Mouse (Mus musculus) urinary bladder, adult 18-20 months (tissue): Measurements from ENCODE around the gene Catsper2.
A peak's percentile ranks its signal among the peaks of the same experiment; 100 is the strongest.
"Not testable (repeated sequence)": the region's sequence is repeated elsewhere in the genome, so short reads cannot be mapped to it uniquely, and the experiment has no call there.

Experiments used
- DNase-seq, 2 experiments: peaks; one replicate each; pipeline ENCODE4 v3.0.0; 2022; ENCODE audit warnings: low spot score in 2 of 2, mixed read lengths in 2 of 2

Gene Catsper2

DNA sequence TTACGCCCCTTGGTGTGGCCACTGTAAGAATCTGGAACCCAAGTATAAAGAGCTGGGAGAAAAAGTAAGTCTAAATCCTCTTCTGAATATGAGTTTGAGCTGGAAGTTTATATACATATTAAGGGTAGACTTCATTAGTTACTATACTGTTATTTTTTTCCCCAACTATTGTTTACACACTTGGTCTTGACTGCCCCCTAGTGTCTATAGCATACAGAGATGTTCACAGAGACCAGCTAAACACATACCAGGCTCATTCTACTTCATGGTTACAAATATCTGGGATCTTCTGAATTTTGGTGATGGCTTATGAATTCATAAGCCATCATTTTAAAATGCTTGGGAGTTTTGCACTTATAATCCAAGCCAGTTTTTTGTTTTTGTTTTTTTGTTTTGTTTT lies 21.3 kb upstream of the Catsper2 start:
- DNase-seq = no peak

GRCm38 (mm10) chr2:121425890-121426289 lies 12.3 kb upstream of the Catsper2 start:
- no peak for DNase-seq

GRCm38 (mm10) chr2:121423166-121423565 lies 9.6 kb upstream of the Catsper2 start:
- no peak for DNase-seq

DNA sequence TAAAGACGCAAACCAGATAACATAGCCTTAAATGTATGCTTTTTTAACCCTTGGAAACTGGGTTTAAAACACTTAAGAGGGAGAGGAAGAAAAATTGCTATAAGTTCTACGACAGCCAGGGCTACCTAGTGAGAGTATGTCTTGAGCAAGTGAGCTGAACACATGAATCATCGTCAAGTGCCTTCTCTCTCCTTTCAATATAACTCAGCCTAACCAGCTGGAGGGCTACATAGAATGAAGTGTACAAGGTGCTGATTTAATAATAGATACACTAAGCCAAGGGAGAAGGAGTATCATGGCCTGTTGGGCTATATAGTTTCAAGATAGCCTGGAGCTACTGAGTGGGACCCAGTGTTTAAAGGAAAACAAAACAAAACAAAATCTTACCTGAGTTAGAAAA lies 4.9 kb upstream of the Catsper2 start:
- DNase-seq = no peak

DNA sequence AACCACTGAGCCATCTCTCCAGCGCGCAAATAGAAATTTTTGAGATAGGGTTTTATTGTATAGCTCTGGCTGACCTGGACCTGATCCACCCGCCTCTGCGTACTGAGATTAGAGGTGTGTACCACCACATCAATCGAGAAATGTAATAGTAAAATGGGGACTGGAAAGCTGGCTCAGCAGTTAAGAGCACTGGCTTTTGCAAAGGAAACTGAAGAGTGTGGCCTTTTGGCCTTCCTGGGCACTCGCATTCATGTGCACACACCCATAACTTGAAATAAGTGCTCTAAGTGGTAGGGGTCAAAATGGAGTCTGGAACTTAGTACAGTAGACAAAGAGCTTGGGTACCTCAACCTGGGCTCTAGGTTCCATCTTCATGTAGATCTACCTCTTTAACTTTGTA lies 2.8 kb upstream of the Catsper2 start:
- no peak for DNase-seq

DNA sequence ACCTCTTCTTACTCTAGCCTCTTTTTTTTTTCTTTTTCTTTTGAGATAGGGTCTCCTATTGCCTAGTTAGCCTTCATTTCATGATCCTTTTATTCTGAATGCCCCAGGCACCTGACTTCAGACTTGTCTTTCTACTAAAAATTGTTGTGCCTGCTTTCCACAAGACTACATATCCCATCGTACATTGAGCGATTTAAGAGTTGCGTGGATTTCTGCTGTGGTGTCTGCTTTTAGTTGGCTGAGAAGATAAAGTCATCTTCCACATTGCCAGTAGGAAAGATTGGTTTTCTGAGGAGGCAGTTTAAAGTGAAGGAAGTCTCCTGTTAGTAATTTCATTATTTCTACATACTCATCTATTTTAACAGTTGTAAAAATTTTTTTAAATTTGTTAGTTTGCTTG lies 2.0 kb upstream of the Catsper2 start:
- DNase-seq = no peak

GRCm38 (mm10) chr2:121415103-121415502 lies 1.5 kb upstream of the Catsper2 start:
- DNase-seq = no peak

DNA sequence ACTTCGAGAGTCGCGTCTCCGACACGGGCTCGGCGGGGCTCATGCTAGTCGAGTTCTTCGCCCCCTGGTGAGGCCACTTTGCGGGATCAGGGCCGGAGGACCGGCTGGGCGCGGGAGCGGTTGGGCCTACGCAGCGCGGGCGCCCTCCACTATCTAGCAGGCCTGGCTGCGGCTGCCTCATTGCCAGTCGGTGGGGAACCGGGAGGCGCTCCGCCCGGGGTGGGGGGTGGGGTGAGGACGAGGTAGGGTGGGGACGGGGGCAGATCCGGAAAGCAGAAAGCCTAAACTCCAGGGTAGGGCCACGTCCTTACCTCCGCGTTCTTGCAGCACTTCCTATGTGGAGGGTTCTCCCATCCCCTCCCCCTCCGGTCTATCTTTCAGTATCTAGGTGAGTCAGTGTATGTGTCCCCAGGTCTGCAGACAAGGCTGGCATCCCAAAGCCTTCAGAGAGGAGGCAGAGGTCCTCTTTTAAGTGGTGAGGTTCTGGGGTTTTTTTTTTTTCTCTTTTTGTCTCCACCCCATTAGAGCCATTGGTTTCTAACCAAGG lies 620 bp upstream of the Catsper2 start:
- peak in 1 of 2 experiments; percentile 41 for DNase-seq

DNA sequence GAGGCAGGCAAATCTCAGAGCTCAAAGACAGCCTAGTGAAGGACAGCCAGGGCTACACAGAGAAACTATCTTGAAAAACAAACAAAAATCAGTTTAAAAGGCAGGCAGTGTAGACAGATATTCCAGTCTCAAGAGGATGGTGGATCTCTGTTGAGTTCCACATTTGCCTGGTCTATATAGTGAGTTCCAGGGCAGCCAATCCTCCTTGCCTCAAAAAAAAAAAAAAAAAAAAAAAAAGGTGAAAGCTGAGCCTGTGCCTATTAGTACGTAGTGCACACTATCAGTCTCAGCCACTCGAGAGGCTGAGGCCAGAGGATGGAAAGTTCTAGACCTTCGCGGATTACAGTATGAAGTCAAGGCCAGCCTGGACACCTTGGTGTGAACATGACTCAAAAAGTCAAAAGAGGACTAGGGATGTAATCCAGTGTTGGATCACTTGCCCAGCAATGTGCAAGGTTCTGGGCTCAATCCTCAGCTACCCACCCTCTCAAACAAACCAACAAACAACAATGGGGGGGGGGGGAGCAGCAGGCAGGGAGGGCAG lies 677 bp downstream of the Catsper2 start:
- no peak for DNase-seq

DNA sequence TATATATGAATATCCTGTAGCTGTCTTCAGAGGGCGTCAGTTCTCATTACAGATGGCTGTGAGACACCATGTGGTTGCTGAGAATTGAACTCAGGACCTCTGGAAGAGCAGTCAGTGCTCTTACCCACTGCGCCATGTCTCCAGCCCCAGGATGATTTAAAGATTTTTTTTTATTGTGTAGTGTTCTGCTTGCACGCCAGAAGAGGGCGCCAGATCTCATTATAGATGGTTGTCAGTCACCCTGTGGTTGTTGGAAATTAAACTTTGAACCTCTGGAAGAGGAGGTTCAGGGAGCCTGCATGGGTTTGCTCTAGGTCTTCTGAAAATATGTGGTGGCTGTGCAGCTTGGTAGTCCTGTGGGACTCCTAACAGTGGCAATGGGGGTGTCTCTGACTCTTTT lies 5.4 kb downstream of the Catsper2 start:
- DNase-seq = peak in 1 of 2 experiments; percentile 17

DNA sequence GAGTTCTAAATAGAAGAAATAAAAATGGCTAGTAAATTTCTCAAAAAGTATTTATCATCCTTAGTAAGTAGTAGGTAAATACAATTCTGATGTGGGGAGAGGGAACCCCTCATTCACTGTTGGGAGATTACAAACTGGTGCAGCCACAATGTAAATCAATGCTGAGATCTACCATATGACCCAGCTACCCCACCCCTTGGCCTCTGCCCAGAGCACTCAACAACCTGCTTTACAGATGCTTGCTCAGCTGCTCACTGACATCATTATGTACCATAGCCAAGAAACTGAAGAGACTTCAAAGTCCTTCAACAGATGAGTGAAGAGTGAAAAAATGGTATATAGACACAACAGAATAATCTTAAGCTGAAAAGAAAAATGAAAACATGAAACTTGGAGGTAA lies 10.3 kb downstream of the Catsper2 start:
- no peak for DNase-seq

- peak; percentile 33 to 72 for DNase-seq
Observed at GRCm38 (mm10) chr2:121396624-121397023, 17.0 kb downstream of the Catsper2 start.

DNA sequence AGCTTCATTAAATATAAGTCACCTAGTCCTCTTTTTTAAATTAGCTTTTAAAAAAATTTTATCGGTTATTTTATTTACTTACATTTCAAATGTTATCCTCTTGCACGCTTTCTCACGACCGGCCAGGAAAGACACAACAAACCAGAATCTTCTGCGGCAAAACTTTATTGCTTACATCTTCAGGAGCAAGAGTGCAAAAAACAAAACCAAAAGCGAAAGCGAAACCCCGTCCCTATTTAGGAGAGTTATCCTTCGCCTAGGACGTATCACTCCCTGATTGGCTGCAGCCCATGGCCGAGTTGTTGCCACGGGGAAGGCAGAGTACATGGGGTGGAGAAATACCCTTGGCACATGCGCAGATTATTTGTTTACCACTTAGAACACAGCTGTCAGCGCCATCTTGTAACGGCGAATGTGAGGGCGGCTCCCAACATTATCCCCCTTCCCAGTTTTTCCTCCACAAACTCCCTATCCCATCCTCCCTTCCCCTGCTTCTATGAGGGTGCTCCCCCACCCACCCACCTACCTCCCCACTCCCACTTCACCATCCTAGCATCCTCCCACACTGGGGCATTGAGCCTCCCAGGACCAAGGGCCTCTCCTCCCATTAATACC lies 26.5 kb downstream of the Catsper2 start, which contains the start of gene Strc:
Strc (minus strand) TSS at position 208 of the 615 bp plus-strand sequence.
- DNase-seq = not testable (repeated sequence)

GRCm38 (mm10) chr2:121374766-121375165 lies 38.8 kb downstream of the Catsper2 start:
- DNase-seq = no peak

DNA sequence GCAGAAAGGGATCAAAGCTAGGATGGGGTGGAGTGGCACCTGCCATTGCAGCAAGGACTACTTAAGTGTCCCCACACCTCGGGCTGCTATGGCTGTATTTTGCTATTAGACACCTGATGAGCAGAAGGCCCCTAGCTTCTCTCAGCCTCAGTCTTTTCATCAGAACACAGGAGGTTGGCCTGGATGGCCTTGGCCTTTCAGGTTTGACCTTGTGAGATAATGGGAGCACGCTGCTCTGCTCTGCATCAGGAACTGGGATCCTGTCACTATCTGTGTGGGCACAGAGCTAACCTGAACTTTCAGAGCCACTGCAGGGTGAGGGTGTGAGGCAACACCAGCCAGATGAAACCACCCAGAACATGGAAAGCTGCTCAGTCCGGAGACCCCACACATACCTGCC lies 41.3 kb downstream of the Catsper2 start:
- no peak for DNase-seq

DNA sequence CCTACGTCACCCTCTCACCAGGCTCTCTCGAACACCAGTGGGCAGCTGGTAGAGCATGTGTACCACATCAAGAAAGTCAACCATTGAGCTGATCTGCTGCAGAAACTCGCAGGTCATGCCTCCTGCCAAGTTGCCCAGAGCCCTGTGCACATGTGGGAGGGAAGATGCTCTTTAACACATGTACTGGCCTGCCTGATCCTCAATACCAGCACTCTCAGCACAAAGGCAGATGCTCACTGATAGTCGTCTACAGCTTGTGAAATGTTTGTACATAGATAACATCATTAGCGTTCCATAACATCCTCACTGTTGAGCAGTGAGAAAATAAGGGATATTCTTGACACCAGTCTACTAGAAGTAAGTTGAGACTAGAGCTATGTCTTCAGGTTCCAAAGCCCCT lies 42.7 kb downstream of the Catsper2 start:
- DNase-seq = no peak

GRCm38 (mm10) chr2:121368831-121369230 lies 44.8 kb downstream of the Catsper2 start:
- DNase-seq = no peak

DNA sequence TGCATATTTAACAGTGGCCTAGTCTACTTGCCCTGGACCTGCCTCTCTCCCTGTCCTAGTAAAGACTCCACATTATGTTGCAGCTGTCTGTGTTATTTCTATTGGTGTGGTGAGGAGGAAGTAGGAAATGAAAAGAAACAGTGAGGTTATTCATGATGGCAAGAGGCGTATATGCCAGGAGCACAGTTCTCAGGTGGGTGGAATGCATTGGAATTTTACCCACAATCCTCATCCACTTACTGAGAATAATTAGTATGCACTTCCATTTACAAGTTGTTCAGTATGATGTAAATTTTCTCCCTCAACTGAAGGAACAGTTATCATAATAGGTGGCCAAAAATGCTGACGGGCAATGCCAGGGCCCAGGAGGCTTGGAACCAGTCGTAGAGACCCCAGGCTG lies 49.9 kb downstream of the Catsper2 start:
- DNase-seq = no peak

- no peak for DNase-seq
Observed at GRCm38 (mm10) chr2:121359461-121359860, 54.1 kb downstream of the Catsper2 start.

DNA sequence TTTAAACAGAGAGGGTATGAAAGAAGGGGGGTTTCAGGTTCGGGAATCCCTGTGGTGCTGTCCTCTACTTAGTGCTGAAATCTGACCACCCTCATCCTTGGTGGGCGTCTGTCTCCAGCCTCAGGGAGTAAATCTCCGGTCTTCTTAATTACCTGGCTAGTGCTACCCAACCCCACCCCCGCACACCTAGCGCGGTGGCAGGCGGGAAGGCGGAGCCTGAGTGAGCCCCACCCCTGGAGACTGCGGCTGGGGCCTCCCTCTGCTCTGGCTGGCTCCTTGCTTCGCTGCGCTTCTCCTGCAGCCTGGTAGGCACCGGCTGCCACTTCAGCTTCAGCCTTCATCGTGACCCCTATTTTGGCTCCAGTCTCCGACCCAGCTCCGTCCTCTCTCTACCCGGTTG lies 55.2 kb downstream of the Catsper2 start:
- DNase-seq = peak; percentile 65 to 73

DNA sequence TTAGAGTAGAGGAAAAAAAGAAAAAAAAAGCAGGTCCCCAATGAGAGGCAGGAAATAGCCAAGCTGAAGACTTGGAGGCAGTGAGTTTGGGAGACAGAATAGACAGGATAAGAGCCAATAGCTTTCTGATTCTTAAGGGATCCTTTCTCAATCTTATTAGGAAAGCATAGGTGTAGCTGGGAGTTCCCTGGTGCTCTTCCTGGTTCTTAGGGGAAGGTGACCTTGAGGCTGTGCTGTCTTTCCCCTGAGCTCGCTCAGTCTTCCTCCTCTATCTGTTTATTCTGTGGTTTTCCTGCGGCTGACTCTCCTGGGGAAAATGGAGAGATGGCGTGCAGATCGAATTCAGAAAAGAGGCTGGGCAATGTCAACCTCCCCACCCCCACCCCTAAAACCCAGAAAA lies 55.6 kb downstream of the Catsper2 start:
- no peak for DNase-seq

DNA sequence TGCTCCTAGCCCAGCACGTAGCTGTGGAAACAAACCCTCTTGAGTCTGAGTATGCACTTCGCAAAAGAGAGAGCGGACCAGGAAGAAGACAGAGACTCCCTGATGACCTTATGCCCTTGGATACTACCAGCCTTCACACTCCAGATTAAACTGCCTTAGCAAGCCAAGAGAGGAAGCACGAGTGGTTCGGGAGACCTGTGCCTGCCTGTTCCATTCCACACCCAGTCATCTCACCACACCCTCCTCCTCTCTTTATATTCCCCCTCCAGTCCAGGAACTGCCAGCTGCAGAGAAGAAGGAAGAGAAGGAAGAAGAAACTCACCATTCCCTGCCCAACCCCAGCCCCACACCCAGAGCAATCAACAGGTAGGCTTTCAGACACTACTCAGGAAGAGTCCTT lies 56.1 kb downstream of the Catsper2 start, which contains the start of gene Ckmt1:
Ckmt1 (plus strand) TSS at position 221 of the 400 bp plus-strand sequence.
- peak; percentile 15 to 18 for DNase-seq

- DNase-seq = peak; percentile 91 to 95
Observed at GRCm38 (mm10) chr2:121354820-121355592, 58.6 kb downstream of the Catsper2 start, which contains the start of gene Ppip5k1. Ppip5k1 (minus strand) TSS chr2:121355396.
